Mouse (Mus musculus) adrenal gland, adult 2 months (tissue): ENCODE data around the gene Urad. TPM values are rescaled to one million over a fixed set of nuclear protein-coding genes. Genes with fewer than 3 reads are reported as not detected.

Source experiments
- DNase-seq: peaks from one replicate; pipeline ENCODE4 v3.0.0; 2021
- polyA plus RNA-seq: library from polyadenylated mRNA; depleted of rRNA; stranded (reverse); fragments of >200 nt; gene quantifications from 2 replicates; pipeline ENCODE4 v1.2.3, GENCODE M21; 2012
- total RNA-seq, 2 experiments: library from RNA; stranded (reverse); gene quantifications; 2 replicates each; pipeline ENCODE4 v1.2.3; 2021

Gene Urad
- total and polyA plus RNA-seq, 3 experiments, result 3.3 to 3.5 TPM; not detected in 1

DNA sequence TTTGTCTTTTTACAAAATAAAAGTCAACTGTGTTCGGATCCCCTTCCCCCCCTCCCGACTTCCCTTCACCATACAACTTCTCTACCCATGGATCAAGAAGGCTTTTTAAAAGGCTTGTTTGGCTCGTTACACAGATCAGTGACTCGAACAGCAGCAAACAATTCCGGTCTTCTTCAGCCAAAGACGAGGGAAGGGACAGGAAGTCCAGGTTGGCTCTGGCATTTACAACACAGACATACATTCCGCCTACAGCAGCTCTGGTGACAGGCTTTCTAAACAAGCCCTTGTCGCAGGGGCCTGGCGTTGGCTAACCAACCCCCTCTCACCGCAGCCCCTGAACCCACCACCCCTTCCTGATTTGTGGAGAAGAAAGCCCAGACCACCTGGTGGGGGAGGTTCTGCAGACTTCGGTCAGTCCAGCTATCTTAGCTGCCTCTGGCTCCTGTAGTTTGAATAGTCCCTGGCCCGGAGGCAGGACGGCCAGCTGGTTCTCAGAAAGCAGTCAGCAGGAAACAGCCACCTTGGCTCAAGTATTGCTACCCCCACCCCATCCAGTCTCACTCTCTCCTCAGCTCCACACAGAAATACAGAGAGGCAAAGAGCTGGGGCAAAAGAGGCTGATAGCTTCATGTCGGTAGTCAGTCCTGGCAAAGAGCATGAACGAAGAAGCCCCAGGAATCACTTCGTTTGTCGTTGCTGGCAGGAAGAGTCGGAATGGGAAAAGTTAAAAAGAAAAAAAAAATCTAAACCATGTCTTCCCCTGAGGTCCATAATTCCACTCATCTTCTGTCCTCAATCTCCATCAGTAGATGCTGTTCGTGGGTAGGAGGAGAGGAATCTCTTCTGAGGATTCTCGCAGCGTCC, 21.1 kb downstream of the Urad start:
- DNase-seq, result no peak

DNA sequence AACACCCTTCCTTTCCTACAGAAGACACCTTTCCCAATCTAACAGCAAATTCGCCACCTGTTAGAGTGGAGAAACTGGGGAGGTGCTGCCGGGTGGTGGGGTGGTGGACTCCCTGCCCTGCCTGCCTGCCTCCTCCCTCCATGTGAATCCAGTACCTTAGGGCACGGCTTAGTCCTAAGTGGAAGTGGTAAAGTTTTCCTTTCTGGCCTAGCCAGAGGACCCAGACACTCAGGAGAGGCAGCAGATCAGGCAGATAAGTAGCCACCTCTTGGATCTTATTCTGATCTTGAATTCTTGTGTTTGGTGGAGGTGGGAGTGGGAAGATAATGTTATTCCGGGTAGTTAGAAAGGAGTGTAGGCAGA, 22.3 kb downstream of the Urad start:
- DNase-seq, result no peak

GRCm38 (mm10) chr5:147299255-147300000, 22.8 kb downstream of the Urad start:
- peak; percentile 39 for DNase-seq

DNA sequence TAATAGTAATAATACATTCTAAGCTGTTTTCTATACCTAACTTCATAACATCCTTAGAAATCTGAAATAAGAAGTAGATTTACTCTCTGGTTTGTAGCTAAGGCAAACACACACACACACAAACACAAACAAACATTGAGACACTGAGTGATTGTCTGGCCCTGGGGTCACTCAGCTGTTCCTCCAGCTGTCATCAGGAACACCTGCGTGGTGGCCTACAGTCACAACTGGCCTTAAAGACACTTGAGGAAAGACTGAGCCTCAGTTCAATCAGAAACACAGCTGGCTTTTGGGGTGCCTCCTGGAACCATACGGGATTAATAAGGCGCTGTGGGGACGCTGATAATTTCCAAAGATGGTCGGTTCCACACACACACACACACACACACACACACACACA, 25.0 kb downstream of the Urad start:
- DNase-seq, result no peak

- no peak for DNase-seq
Measured at GRCm38 (mm10) chr5:147294121-147294520, 28.1 kb downstream of the Urad start.

DNA sequence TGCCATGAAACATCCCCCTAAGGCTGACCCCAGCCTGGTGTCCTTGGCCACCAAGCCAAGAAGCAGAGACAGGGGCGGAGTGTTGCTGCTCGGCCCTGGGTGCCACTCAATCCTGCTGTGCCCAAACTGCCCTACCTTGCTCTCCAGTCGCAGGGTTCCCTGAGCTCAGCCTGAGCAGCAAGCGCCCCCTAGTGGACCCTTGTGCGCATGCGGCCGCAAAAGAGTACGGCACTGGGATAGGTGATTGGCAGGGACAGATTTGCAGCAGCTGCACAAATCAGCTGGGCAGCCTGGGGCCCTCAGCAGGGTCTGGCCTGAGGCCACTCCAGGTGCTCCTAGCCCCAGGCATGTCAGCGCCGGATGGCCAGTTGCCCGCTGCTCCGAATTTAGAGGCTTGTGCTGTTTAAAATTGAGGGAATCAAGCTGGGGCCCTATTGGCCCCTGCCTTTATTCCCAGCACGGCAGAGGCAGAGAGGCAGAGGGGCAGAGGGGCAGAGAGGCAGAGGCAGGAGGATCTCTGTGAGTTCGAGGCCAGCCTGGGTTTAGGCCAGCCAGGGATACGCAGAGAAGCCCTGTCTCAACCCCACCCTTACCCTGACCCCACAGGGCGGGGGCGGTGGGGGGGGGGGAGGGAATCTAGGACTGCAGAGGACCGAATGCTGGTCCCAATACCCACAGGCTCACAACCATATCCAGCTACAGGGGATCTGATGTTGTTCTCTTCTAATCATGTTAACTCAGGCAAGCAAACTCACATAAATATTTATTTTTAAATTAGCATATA, 28.9 kb downstream of the Urad start:
- DNase-seq, result peak; percentile 47

DNA sequence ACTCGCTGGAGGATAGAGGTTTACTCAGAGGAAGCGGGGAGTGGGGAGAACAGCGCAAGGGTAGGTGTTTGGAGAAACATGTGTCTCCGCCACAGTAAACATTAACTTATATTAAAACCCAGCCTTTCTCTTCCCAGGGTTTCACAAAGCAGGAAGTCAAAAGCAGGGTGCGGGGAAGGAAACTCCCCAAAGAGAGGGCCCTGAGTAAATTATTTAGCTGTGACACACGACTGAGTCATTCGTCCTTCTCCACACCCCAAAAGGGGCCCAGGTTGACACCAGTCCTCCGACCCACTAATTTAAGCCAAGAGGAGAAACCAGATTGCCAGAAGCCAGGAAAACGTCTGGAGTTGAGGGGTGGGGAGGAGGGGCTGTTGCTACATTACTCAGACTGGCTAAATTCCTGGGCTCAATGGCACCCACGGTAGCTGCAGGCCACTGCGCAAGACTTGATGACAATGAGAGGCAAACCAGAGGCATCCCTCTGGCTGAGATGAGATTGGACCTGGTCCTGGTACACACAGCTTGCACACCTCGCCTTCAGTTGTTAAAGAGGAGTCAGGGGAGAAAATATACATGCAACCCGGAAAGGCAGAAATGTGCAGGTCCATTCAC, 29.6 kb downstream of the Urad start:
- DNase-seq, result no peak

- DNase-seq, result no peak
Measured at GRCm38 (mm10) chr5:147291764-147292505, 30.3 kb downstream of the Urad start.

GRCm38 (mm10) chr5:147284365-147284764, 37.9 kb downstream of the Urad start:
- no peak for DNase-seq

- no peak for DNase-seq
Measured at GRCm38 (mm10) chr5:147277547-147277925, 44.7 kb downstream of the Urad start.

DNA sequence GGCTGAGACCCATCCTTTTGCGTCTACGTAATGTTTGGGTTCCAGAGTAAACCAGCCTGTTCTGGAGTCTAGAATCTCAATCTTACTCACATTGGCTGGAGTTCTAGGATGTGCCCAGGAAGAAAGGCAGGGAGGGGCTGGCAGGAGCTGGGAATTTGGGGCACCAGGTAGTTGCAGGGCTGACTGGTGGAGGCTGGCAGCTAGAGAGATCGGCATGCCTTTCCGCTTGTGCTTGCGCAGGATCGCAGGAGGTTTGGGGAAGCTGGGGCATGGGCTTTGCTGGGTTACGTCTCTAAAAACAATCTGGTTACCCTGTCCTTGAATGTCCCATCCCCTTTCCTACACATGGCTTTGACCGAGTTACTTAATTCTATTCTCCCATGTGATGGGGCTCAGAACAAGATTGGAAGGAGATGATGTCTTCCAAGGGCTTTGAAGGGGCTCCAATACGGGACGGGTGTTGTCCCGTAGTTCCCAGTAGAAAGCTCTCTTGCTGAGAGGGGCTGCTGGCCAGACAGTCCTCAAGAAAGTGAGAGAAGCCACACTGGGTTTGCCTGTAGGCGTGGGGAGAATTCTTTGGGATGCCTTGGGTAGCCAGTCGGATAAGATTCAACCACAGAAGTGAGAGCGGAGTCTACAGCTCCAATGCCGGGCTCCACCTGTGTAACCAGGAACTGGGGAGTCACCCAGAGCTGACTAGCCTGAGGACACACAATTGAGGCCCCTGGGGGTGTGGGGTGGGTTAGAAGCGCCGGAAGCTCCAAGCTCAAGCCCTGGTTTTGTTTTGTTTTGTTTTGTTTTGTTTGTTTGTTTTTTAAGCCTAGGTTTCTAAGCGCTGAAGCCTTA, 45.3 kb downstream of the Urad start:
- DNase-seq, result no peak

DNA sequence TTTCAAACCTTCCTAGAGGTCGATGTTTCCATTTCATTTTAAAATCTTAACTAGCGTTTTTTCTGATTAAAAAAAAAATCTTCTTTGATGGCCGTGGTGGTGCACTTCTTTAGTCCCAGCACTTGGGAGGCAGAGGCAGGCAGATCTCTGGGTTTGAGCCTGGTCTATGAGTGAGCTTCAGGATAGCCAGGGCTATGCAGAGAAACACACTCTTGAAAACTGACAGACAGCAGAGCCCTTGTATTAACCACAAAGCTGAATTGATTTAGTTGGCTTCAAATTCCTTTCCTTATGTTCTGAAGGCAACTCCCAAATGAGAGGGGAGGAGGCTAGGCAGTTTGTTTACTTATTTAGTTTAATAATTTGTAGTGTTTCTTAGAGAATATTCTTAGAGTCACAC, 46.5 kb downstream of the Urad start:
- no peak for DNase-seq

- no peak for DNase-seq
Measured at GRCm38 (mm10) chr5:147274174-147275141, 47.8 kb downstream of the Urad start.

- no peak for DNase-seq
Measured at GRCm38 (mm10) chr5:147272808-147273345, 49.4 kb downstream of the Urad start.

DNA sequence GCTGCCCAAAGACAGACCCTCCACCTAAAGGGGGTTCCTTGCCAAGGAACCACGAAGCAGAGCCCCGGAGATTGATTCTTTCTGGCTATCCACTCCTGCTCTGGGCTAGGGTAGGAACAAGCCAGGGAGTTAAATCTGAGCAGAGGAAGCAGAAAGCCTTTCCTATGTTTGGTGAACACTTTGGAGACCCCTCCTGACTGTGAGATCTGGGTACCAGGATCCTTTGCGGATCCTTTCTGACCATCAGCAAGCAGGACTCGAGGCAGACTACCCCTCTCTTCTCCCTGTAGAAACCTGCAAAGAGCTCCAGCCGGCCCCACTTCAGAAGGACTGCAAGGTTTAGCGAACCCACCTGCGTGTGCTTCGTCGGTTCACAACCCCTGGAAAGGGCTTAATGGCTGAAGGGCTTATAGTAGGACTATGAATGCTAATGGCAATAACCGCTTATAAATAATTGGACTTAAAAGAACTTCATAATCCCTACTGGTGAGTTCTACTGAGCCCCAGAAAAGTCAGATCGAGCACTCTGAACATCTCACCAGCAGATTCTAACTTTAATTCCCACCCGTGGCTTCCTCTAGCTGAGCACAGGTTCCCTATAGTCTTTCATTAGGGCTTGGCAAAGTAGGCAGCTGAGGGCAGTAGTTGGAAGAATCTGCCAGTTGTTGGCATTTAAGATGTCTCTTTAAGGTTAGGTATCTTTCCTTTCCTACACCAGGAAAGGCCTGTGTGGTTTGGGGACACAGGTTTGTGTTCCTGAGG, 50.0 kb downstream of the Urad start:
- no peak for DNase-seq

GRCm38 (mm10) chr5:147270673-147271655, 51.3 kb downstream of the Urad start:
- DNase-seq, result no peak
